11 mouse cellular contexts compared by ENCODE assay signal in genomic region chr19:10698131-10698991, GRCm38 (mm10). TPM values are rescaled to one million over a fixed set of nuclear protein-coding genes. Genes with fewer than 3 reads are reported as not detected.
A peak's percentile ranks its signal among the peaks of the same experiment; 100 is the strongest.
DNase-seq lines count a peak whose midpoint lies in the region; ATAC-seq and TF ChIP-seq lines count a peak whose summit lies in the region.
"Had no signal": no experiment of that assay in that cellular context is flagged by ENCODE, and none has a peak within 500 bp of the region (broad histone marks: within the 10 kb centered on the region; RNA-seq: fewer than 3 reads in every experiment).

No protein-coding gene starts in this region.

- H3K9me3 ChIP-seq in heart, embryonic 15.5 days (replicated peaks): no peaks in the 10 kb centered on the region
- H3K9me3 ChIP-seq in midbrain, embryonic 12.5 days: no peaks in the 10 kb centered on the region
- no peaks in the 10 kb centered on the region for H3K9me3 ChIP-seq in midbrain, embryonic 14.5 days (ENCODE audit: control insufficient read depth, low read length)
- no peaks in the 10 kb centered on the region for H3K9me3 ChIP-seq in intestine, embryonic 15.5 days
- H3K9me3 ChIP-seq: neural tube, embryonic 15.5 days had no signal

- H3K36me3 ChIP-seq in heart, embryonic 15.5 days: no peaks in the 10 kb centered on the region
- H3K36me3 ChIP-seq in midbrain, embryonic 12.5 days: no peaks in the 10 kb centered on the region
- no peaks in the 10 kb centered on the region for H3K36me3 ChIP-seq in midbrain, embryonic 14.5 days (ENCODE audit: control insufficient read depth, insufficient read depth, low read length)
- H3K36me3 ChIP-seq in intestine, embryonic 15.5 days: no peaks in the 10 kb centered on the region
- no peaks in the 10 kb centered on the region; the same call in 1 of the 2 replicates for H3K36me3 ChIP-seq in small intestine, adult 2 months (ENCODE audit: control insufficient read depth, insufficient read depth, low read length)
- H3K36me3 ChIP-seq: neural tube, embryonic 15.5 days had no signal

- no peaks in the 10 kb centered on the region for H3K27me3 ChIP-seq in heart, embryonic 15.5 days
- H3K27me3 ChIP-seq in midbrain, embryonic 12.5 days: 0 out of 2 replicates have a peak, but pooled peaks cover 5% of the 10 kb centered on the region
- no peaks in the 10 kb centered on the region for H3K27me3 ChIP-seq in midbrain, embryonic 14.5 days (ENCODE audit: control insufficient read depth, insufficient read depth, low read length)
- no peaks in the 10 kb centered on the region for H3K27me3 ChIP-seq in intestine, embryonic 15.5 days (replicated peaks)
- no peaks in the 10 kb centered on the region for H3K27me3 ChIP-seq in small intestine, adult 2 months (ENCODE audit: control insufficient read depth, insufficient read depth, low read length)
- H3K27me3 ChIP-seq: neural tube, embryonic 15.5 days had no signal

- DNase-seq in heart, postnatal 36 days: no peak
- no peak for DNase-seq in midbrain, embryonic 14.5 days
- DNase-seq in thymus, postnatal 25 days: no peak
- DNase-seq in adrenal gland, adult 18-20 months (ENCODE audit: low spot score in 2 of 2): no peak
- DNase-seq: adrenal gland, postnatal 25 days had no signal

- intact Hi-C loops in heart, postnatal 36 days (cut with DNase I): no loop called here

- H3K27ac ChIP-seq in heart, embryonic 15.5 days: peak overlapping the region; percentile 2; the same call in 1 of the 2 replicates
- H3K27ac ChIP-seq in midbrain, embryonic 12.5 days (replicated peaks): no peak overlapping the region
- H3K27ac ChIP-seq in midbrain, embryonic 14.5 days (replicated peaks; ENCODE audit: low read depth, low read length): no peak overlapping the region
- peak overlapping the region; percentile 61 for H3K27ac ChIP-seq in intestine, embryonic 15.5 days
- H3K27ac ChIP-seq in small intestine, adult 2 months (ENCODE audit: insufficient read depth, low read depth, low read length): peak overlapping the region; percentile 52
- H3K27ac ChIP-seq: neural tube, embryonic 15.5 days had no signal

- H3K4me3 ChIP-seq in heart, embryonic 15.5 days: no peak overlapping the region
- H3K4me3 ChIP-seq in midbrain, embryonic 12.5 days: no peak overlapping the region
- no peak overlapping the region for H3K4me3 ChIP-seq in midbrain, embryonic 14.5 days (replicated peaks; ENCODE audit: low read depth, low read length)
- H3K4me3 ChIP-seq in intestine, embryonic 15.5 days (replicated peaks): no peak overlapping the region
- no peak overlapping the region for H3K4me3 ChIP-seq in small intestine, adult 2 months (ENCODE audit: low read depth, low read length)
- H3K4me3 ChIP-seq: neural tube, embryonic 15.5 days had no signal

- 63% methylated on average over 9 of the region's 9 CpGs for WGBS in heart, embryonic 15.5 days
- WGBS in midbrain, embryonic 12.5 days: 70% methylated on average over 9 of the region's 9 CpGs
- 67% methylated on average over 9 of the region's 9 CpGs for WGBS in midbrain, embryonic 14.5 days
- 77% methylated on average over 9 of the region's 9 CpGs for WGBS in intestine, embryonic 15.5 days
- WGBS in small intestine, adult 2 months: 60% methylated on average over 9 of the region's 9 CpGs

- H3K4me1 ChIP-seq in heart, embryonic 15.5 days (replicated peaks): peaks cover 60% of the 10 kb centered on the region
- peaks cover 61% of the 10 kb centered on the region for H3K4me1 ChIP-seq in midbrain, embryonic 12.5 days
- peaks cover 41% of the 10 kb centered on the region for H3K4me1 ChIP-seq in midbrain, embryonic 14.5 days (ENCODE audit: control insufficient read depth, insufficient read depth, low read length)
- H3K4me1 ChIP-seq in intestine, embryonic 15.5 days (replicated peaks): peaks cover 55% of the 10 kb centered on the region
- peaks cover 46% of the 10 kb centered on the region for H3K4me1 ChIP-seq in small intestine, adult 2 months (ENCODE audit: control insufficient read depth, insufficient read depth, insufficient read length, low read length)

- H3K9ac ChIP-seq in heart, embryonic 15.5 days: no peak overlapping the region
- 0 out of 2 replicates have a peak overlapping the region, but pooled peaks have one; percentile 5 for H3K9ac ChIP-seq in midbrain, embryonic 12.5 days (replicated peaks)
- H3K9ac ChIP-seq in midbrain, embryonic 14.5 days (replicated peaks; ENCODE audit: low read length): no peak overlapping the region
- no peak overlapping the region for H3K9ac ChIP-seq in intestine, embryonic 15.5 days
- H3K9ac ChIP-seq: neural tube, embryonic 15.5 days had no signal

- TF ChIP-seq POLR2A in small intestine, adult 2 months (IDR thresholded peaks at IDR 0.05; ENCODE audit: low read depth, low read length): no peak

- H3K4me2 ChIP-seq in heart, embryonic 15.5 days: no peak overlapping the region
- no peak overlapping the region for H3K4me2 ChIP-seq in midbrain, embryonic 12.5 days (replicated peaks)
- no peak overlapping the region for H3K4me2 ChIP-seq in midbrain, embryonic 14.5 days (ENCODE audit: low read length)
- H3K4me2 ChIP-seq in intestine, embryonic 15.5 days (replicated peaks): peak overlapping the region; percentile 24; the same call in 1 of the 2 replicates
- H3K4me2 ChIP-seq: neural tube, embryonic 15.5 days had no signal

- no peak for TF ChIP-seq CTCF in small intestine, adult 2 months (IDR thresholded peaks at IDR 0.05; ENCODE audit: extremely low read depth, insufficient read length, insufficient replicate concordance, low read depth, low read length)

- ATAC-seq in heart, embryonic 15.5 days (replicated peaks; ENCODE audit: insufficient number of reproducible peaks, insufficient read depth, low FRiP score, low read depth): no peak
- no peak for ATAC-seq in midbrain, embryonic 12.5 days (ENCODE audit: low FRiP score, low read depth)
- no peak for ATAC-seq in midbrain, embryonic 14.5 days (ENCODE audit: low FRiP score, low TSS enrichment)
- 0 out of 2 replicates have a peak, but pooled peaks have one; percentile 9 for ATAC-seq in intestine, embryonic 15.5 days

RNA-seq across cellular contexts. Expression of gene Vps37c, which starts 9.8 kb away (rescaled TPM):
- 25.1 and 34.3 TPM in 2 replicates for polyA plus RNA-seq in heart, embryonic 15.5 days (2015; fragmentation: Nextera tagmentation; extraction: Ambion mirVana)
- 10 to 100 TPM; 19.2 to 21.0 TPM for total RNA-seq in heart, postnatal 36 days (2021)
- 30.5 and 31.9 TPM in 2 replicates for polyA plus RNA-seq in midbrain, embryonic 12.5 days (2016; fragmentation: Nextera tagmentation; extraction: Ambion mirVana)
- polyA plus RNA-seq in midbrain, embryonic 14.5 days (2014; fragmentation: Nextera tagmentation; extraction: Ambion mirVana): 27.3 and 32.1 TPM in 2 replicates
- 28.1 and 28.7 TPM in 2 replicates for polyA plus RNA-seq in intestine, embryonic 15.5 days (2015; fragmentation: Nextera tagmentation; extraction: Ambion mirVana)
- polyA plus RNA-seq in small intestine, adult 2 months (2012; rRNA removed): 20.2 and 37.6 TPM in 2 replicates
- 10 to 100 TPM; 19.3 to 26.8 TPM for total RNA-seq in adrenal gland, adult 18-20 months (2021)

RNA-seq across cellular contexts. Expression of gene Pga5, which starts 20.5 kb away (rescaled TPM):
- not detected in 2 replicates for polyA plus RNA-seq in heart, embryonic 15.5 days (2015; fragmentation: Nextera tagmentation; extraction: Ambion mirVana)
- total RNA-seq in heart, postnatal 36 days (2021): not detected
- not detected in 2 replicates for polyA plus RNA-seq in midbrain, embryonic 12.5 days (2016; fragmentation: Nextera tagmentation; extraction: Ambion mirVana)
- not detected in 2 replicates for polyA plus RNA-seq in midbrain, embryonic 14.5 days (2014; fragmentation: Nextera tagmentation; extraction: Ambion mirVana)
- polyA plus RNA-seq in intestine, embryonic 15.5 days (2015; fragmentation: Nextera tagmentation; extraction: Ambion mirVana): 0.39 and 0.61 TPM in 2 replicates
- polyA plus RNA-seq in small intestine, adult 2 months (2012; rRNA removed): 1.1 TPM in 1 of 2 replicates, not detected in the other
- total RNA-seq in adrenal gland, adult 18-20 months (2021): not detected
- total RNA-seq: adrenal gland, postnatal 25 days; gastrocnemius, postnatal 4 days had no signal
- polyA plus RNA-seq: neural tube, embryonic 15.5 days had no signal

RNA-seq across cellular contexts. Expression of gene Cd5, which starts 40.4 kb away (rescaled TPM):
- polyA plus RNA-seq in heart, embryonic 15.5 days (2015; fragmentation: Nextera tagmentation; extraction: Ambion mirVana): 0.53 and 1.4 TPM in 2 replicates
- under 1 TPM; 0.14 to 0.28 TPM for total RNA-seq in heart, postnatal 36 days (2021)
- 0.27 and 0.32 TPM in 2 replicates for polyA plus RNA-seq in midbrain, embryonic 12.5 days (2016; fragmentation: Nextera tagmentation; extraction: Ambion mirVana)
- 0.16 and 0.25 TPM in 2 replicates for polyA plus RNA-seq in midbrain, embryonic 14.5 days (2014; fragmentation: Nextera tagmentation; extraction: Ambion mirVana)
- 0.10 and 0.13 TPM in 2 replicates for polyA plus RNA-seq in intestine, embryonic 15.5 days (2015; fragmentation: Nextera tagmentation; extraction: Ambion mirVana)
- polyA plus RNA-seq in small intestine, adult 2 months (2012; rRNA removed): 2.2 and 2.6 TPM in 2 replicates
- under 1 TPM in 1 of 2 experiments, not detected in 1; 0.38 TPM for total RNA-seq in adrenal gland, adult 18-20 months (2021)

Comparison
In these comparisons a context has a peak if more than half of its experiments do, and no peak if none do; other contexts are left out.
1. H3K27ac ChIP-seq: peak in heart, embryonic 15.5 days (single experiment), intestine, embryonic 15.5 days (single experiment) and small intestine, adult 2 months (single experiment); none in midbrain, embryonic 12.5 days (single experiment) and midbrain, embryonic 14.5 days (single experiment).